Mouse (Mus musculus): ENCODE data around the gene Dock7.

The Dock7 gene

DNA sequence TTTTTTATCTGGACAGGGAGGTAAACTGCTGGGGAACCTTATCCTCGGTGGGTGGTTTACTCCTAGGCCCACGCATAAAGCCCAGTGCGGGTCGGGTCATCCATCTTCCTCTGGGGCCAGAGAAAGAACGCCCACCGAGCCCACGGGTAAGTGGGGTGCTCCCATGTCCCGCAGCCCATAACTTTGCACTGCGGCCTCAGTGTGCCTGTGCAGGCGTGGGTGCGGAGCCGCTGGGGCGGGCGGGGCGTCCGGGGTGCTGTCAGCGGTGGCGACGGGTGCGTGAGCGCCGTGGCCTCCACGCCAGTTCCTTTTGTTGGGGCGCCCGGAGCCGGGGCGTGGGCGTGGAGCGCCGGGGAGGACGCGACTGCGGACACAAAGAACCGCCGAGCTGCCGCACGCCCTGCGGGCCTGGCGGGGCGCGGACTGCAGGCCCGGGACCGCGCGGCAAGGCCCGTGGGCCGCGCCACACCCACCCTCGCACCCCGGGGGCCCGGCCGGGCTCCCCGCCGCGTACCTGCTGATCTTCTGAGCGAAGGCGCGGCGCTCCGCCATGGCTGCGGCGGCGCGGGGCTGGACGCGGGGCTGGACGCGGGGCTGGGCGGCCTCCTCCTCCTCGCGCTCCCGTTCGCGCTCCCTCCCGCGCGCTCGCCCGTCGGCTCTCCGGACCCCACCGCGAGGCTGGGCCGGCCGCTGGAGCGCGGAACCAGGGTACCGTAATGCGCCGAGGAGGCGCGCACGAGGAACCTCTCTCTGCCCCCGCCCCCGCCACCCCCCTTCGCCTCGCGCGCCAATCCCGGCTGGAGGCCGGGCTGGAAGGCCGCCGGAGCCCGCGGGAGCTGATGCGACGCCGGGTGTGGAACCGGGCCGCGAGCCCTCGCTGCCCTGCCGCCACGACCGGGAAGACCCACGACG is at the start of gene Dock7:
Gene Dock7 (minus strand): TSS at position 705 of the 912 bp plus-strand sequence.
- peak; percentile 89 to 90 for DNase-seq

DNA sequence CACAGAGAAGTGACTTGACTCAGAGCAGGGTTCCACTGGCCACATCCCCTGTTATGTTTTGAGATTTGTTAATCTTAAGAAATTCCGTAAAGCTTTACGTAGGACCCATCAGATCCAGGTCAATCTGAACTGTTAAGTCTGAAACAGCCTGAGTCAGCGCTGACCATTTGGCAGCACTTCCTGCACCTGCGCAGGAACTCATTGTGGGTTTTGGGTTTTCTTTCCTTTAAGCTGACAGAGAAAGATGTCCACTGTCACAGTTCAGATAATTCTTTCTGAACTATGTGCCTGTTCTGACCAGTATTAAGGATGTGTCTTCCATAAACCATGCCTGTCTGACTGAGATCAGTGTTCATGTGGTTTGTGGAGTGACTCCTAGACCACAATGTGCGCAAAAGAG is 48.2 kb upstream of the Dock7 start:
- DNase-seq = no peak

DNA sequence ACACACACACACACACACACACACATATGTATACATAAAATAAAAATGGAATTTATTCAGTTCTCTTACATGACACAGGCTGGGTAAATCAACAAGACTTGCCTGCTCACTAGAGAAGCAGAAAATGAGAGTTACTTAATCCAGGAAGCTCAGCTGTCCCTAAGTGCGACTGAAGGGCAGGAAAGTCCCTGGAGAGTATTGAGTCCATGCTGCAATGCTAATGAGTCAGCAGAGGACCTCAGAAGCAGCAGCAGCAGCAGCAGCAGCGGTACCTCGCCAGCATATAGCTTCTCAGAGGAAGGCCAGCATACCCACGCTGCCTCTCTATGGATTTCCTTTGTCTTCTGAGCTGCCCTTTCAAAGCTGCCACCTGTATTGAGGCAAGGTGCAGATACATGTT is 42.8 kb upstream of the Dock7 start:
- DNase-seq = no peak

DNA sequence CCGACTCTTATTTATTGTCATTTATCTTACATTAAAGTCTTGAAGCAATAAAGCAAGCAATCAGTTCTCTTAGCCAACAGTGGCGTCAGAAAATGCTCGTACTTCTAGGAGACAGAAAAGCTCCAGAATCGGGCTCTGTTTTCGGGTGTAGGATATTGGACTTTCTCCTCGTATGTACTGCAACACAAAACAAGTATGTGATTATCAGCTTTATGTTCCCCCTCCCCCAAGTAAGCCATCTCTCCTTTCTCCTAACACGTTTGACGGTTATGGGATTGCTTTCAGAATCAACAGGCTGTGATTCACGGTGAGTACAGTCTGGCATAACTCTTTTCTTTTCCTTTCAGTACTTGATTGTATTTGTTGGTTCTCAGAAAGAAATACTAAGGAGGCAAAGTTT is 42.3 kb upstream of the Dock7 start:
- no peak for DNase-seq

DNA sequence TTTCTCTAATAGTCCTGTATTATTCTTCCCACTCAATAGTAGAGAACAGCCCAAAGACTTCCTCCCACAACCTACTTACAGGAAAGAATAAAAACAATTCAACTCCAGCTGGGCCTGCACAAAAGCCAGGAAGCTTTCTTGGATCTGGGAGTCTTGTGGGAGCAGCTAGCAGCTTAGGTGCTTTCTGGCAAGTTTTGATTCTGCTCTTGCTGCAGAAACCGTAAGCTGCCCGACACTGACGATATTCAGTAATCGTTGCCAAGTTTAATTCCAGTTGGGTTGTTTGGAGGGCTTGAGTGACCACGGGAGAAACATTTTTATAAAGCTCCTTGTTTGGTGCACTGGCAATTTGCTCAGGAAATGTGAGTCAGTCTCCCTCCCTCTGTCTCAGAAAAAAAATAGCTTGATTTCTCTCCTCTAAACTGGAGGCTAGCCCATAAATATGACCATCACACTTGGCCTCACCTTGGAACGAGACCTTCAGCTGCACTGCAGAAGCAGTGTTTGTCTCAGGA is 40.8 kb upstream of the Dock7 start:
- peak in 1 of 2 experiments; percentile 28 for DNase-seq

DNA sequence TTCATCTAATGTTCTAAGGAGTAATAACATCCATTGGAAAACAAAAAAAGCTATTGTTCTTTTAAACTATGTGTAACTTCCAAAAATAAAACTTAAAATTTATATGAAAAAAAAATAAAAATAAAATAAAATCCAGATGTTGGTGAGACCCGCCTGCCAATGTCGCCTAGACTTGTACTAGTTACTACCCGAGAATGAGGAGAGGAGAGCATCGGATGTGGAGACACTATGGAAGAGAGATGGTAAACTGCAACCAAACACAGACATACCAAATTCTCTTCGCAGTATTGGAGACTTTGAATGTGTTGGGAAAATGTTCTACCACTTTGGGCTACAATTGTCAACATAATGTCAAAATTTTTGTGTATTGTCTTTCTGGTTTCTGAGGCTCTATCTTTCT is 40.2 kb upstream of the Dock7 start:
- no peak for DNase-seq

DNA sequence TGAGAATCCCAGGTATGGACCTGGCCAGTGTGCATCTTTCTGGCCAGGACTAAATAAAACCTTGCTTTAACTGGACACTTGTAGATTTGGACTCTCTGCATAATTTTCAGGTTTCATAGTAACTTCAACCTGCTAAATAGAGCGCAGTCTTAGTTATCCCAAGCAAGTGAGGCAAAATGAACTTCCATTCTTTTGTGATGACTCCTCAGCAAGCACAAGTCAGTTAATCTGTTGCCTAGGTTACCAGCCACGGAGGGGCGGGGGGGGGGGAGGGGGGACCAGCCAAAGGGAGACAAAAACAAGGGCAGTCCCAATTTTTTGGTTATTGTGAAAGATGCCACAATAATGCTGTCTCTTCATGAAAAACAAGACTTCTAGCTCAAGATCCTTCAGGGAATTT is 39.7 kb upstream of the Dock7 start:
- no peak for DNase-seq

DNA sequence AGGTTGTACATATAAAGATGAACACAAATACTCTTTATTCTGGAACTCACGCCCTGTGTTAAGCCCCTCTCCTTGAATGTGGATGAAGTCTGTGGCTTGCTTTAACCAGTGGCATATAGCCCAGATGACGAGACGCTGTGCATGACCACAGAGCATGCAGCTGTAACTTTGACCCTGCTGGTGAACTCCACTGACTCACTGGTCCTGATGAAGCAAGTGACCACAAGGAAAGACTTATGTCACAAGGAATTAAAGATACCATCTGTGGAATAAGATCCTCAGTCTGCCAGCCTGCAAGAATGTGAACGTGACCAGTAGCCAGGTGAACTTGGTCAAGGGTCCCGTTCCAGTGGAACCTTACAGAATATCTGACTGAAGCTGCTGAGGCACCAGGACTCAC is 37.8 kb upstream of the Dock7 start:
- no peak for DNase-seq

DNA sequence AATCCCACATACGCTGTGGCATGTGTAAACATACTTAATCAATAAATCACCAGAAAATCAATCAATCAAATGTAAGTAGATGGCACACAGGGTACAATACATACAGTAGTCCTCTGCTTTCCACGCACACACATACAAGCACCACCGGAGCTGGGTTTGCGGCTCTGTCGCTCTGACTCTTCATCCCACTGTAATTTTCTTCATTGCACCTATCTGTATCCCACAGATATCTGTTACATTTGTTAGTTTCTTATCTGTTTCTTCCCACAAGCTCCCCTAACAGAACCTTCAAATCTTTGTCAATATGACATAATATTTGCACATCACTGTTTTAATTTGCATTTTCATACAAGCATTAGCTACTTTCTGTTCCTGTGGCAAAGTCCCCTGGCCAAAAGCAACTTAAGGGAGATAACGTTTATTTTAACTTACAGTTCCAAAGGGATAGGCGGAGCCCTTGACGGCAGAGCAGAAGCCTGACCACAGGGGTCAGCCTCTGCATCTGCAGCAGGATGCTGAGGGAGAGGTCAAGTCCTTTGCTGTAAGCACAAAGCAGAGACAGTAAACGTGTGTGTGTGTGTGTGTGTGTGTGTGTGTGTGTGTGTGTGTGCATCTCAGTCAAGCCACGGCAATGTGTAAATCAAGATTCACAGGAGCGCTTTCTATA is 36.1 kb upstream of the Dock7 start:
- DNase-seq = no peak

DNA sequence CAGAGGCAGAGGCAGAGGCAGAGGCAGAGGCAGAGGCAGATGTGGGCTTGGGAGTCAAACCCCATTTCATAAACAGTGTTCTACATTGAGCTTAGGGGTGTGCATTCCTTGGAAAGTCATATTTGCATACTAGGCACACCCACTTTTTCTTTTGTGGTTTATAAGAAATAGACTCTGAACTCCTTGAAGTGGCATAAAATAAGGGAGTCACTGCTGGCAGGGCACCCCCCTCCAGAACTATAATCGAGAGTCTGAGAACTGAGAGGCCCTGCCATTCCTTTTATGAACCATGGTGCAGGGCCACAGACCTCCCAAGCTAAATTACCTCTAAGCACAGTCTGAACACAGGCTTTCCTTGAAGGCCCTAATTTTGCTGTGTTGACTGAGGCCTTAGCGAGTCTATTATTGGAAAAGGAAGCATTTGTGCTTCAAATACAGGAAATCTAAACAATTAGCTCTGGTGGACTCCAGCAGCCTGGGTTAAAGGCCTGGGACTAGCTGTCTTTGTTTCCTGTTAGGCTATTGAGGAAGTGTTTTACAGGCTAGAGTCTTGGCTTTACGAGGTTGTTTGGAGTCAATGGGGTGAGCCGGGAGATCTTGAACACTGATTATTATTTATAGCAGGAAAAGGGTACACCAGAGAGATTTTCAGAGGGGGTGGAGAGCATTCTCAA is 31.3 kb upstream of the Dock7 start:
- DNase-seq = no peak

DNA sequence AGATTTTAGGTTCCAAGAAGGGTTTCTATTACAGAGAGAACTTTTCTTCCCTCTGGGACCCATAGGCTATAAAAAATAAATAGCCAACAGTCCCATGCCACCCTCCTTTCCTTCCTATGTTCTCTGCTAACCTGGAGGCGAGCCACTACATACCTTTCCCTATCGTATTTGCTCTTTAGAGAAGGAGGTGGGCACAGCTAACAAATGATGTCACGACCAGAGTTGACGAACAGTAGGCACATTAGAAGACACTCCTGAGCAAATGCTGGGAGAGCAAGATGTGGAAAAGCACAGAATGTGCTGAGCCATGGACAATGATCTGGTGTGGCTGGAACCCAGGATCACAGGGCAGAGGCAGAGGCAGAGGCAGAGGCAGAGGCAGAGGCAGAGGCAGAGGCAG is 30.7 kb upstream of the Dock7 start:
- no peak for DNase-seq

DNA sequence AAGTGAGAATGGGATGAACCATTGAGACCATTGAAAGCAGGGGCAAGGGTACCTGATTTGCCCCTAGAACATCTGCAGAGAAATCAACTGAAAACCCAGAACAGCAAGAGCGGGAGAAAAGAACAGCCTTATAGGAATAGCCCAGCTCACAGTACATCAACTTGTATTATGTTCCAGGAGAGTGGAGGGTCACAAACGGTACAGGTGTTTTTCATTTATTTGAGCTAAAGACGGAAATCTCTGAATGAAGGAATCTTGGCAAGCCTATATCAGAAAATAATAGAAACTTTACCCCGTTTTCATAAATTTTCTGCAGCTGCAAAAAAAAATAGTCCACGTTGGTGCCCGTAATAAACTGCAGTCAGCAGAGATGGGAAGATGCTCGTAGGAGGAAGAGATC is 22.6 kb upstream of the Dock7 start:
- DNase-seq = no peak

DNA sequence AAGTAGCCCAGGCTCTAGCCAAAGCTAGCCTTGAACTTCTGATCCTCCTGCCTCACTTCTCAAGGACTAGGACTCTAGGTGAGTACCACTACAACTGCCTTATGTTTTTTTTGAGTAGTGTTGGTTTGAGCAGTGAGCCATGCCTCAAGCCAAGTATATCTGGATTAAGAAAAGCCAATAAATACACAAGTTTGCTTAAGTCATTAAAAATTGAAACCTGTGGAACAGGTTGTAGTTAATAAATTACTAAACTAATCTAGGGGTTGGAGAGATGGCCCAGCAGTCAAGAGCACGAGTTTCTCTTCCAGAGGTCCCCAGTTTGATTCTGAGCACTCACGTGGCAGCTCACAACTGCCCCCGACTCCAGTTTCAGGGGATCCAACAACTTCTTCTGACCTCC is 20.9 kb upstream of the Dock7 start:
- no peak for DNase-seq

DNA sequence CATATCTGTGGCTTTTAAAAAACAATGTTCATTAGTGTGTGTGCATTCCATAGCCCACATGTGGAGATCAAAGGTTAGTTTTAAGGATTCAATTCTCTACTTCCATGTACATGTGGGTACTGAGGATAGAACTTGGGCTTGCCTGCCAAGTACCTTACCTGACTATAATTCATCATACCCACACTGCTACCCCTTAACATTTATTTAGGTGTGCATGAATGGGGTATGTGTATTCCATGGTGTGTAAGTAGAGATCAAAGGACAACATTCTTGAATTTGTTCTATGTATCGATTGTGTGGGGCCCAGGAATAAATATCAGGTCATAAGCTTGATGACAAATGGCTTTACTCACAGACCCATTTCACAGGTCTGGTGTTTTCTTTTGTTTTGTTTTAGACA is 20.5 kb upstream of the Dock7 start:
- no peak for DNase-seq

DNA sequence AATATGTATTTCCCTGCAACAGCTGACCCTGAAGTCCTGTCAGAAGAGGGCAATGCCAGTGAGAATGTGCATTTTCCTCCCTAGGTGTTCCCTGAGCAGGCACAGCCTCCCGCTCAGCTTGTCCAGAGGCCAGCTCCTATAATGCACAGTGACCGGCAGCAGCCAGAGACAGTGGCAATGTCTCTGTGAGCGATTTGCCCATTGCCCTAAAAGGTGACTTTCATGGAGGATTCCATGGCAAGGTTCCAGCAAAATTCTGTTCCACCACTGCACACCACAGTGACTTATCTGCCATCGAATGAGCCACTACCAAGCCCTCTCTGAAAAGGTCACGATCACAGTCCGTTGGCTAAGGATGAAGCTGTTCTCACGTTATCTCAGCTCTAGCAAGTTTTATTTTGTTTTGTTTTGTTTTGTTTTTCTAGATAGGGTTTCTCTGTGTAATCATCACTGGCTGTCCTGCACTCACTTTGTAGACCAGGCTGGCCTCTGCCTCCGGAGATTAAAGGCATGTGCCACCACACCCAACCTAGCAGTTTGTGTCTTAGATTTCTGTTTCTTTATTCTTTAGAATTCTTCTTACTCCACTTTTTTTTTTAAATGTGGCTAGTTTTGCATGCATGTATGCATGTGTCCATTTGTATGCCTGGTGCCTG is 17.4 kb upstream of the Dock7 start:
- DNase-seq = no peak

DNA sequence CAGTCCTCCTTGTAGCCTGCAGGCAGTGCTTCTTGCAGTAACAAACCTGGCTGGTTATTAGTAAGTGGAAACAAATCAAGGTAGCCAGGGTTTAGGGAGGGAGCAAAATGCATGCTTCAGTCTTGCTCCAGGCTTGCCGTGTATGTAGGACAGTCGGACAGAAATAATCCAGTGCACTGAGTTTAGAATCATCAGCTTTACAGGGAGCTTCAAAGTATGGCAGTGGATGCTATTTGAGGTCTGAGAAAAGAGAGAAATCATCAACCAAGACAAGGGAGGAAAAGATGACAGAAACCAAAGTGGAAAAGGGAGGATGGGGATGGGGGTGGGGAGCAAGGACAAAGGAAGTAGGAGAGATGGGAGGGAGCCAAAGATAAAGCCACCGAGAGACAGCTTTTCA is 13.8 kb upstream of the Dock7 start:
- DNase-seq = no peak

DNA sequence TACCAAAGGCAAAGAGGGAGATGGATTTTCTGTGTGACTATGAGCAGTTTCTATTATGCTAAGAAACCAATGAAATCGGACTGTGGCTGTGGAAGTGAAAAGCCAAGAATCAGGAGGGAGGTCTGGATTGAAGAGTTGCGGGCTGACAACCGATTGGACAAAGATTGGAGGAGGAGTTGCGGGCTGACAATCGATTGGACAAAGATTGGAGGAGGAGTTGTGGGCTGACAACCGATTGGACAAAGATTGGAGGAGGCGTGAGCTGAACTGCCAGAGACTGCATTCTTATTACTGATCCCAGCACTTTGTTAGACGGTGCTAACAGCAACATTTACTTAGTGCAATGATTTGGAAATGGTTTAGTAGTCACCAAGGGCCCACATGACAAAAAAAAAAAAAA is 12.6 kb upstream of the Dock7 start:
- DNase-seq = no peak

DNA sequence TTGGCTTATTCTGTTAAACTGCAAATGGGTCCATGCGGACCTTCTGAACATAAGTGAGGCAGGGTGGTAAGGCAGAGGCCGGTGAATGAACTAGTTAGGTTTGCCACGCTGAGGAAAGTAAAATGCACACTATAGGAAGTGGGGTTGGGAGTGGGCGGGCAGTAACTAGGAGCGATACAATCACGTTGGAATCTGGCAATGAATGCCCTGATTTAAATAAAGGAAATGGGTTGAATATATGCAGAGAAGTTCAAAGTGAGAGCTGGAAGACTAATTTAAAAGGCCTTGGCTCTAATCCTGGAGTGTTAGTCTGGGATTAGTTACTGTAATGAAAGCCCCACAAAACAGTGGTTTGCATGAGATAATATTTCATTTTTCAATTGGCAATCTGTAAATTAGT is 12.0 kb upstream of the Dock7 start:
- no peak for DNase-seq

DNA sequence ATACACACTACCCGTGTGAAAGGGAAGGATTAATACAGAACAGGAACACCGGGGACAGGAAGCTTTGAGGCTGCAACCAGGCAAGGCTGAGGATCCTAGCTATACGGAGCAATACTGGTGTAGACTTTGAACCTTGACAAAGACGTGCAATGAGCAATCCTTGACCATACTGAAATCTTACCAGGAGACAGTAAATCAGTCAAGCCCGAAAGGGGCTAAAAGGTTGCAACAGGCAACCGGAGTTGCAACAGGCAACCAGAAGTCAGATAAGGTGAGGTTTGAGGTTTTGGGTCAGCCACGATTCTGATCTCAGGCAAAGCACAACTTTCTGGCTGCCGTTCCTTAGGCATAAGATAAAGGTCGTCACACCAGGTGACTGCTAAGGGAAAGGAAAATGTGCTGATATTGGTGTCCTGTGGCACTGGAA is 10.5 kb upstream of the Dock7 start:
- no peak for DNase-seq

DNA sequence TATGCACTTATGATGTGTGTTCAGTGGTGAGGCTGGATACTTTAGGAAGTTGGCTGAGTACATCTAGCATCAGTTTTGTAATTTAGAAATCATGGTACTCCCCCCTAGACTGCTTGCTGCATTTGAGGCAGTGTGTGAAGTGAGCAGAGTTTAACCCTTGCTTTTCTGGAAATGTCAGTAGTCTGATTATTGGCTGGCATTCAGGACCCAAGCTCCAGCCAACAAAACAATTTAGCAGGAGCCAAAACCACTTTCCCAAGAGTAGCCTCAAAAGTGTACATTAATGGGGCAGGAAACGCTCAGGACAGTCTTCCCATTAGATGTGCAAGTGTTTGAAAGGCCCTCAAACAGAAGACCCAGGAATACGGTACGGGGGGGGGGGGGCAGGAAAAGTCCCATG is 2.8 kb upstream of the Dock7 start:
- no peak for DNase-seq

DNA sequence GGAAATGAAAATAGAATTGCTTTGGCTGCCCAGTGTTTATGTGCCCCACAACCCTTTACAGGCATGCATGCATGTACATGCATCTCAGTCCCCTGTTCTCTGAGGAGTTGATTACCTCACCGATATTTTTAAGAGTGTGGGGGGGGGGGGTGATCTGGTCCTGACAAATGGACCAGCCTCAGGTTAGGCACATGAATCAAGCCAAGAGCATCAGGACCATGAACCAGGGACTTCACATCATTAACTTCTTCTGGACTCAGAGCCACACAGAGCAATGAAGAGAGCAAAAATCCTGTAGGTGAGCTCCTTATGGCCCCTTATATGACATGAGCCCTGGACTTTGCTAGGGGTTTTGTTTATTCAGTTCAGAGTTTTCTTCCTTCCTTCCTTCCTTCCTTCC is 2.1 kb upstream of the Dock7 start:
- DNase-seq = no peak

DNA sequence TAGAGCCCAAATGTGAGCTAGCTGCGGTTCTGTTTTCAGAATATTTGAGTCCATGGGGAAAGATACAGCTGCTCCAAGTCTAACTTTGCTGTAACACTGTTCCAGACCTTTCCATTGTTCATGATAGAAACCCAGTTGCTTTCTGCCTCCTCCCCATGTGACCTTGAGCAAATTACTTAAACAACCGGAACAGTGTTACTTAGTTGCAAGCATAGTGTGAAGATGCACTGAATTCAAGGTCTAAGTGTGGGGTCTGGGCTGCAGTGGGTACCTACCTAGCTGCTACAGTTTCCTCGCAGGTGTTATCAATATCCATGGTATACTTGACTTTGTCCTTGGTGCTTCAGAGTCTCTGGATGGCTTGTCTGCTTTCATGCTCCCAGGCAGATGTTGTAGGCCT is 1.3 kb upstream of the Dock7 start:
- DNase-seq = no peak

DNA sequence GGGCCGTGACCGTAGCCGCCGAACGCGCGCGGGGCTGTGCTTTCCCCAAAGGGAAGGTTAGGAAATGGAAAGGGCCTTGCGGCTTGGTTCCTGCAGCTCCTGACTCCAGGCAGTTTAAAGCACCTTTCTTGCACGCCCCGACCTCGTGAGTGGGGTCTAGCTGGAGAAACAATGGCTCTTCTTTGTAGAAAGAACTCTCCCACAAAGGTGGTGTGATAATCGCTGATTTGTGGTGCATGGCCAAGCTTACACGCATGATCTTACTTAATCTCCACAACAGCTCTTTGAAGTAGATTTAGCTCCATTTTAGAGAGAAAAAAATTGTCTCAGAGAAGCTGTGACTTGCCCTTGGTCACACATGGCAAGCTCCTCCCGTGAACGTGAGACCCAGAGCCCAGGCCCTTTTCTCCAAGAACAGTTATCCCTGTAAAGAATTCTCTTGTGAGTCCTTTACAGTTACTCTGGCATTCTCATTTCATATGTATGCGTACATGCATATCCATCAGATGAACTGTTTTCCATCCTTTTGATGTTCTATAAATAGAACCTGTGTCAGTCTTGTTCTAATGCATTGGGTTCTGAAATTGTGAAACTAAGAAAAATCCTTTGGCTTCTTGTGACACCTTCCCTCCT is 524 bp upstream of the Dock7 start:
- no peak for DNase-seq

All from cerebellum, postnatal 14 days (tissue).